Mouse (Mus musculus): ENCODE results near the gene Max.

DNA sequence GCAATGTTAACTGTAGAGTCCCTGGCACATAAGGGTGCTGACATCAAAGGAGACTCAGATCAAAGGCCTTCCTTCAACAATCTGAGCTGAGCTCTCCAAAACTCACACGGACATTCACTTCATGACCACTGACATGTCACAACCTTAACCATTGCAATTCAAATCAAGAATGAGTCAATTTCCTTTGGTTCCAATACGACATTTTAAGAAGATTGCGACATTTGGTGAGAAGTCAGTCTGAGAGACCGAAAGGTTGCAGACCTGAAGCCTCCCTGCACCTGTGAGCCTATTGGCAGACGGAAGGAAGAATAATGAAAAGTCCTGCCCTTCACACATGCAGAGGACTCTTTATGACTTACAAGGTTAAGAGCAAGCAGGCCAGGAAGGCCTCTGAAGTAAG is 11.7 kb downstream of the Max start:
- TF ChIP-seq POLR2A (IDR thresholded peaks at IDR 0.05; ENCODE audit: borderline replicate concordance, extremely low read depth, insufficient read depth, insufficient read length, poor library complexity, severe bottlenecking): no peak
- TF ChIP-seq CTCF (IDR thresholded peaks at IDR 0.05; ENCODE audit: borderline replicate concordance, extremely low read depth, insufficient read depth, insufficient read length): no peak
